Mouse (Mus musculus): ENCODE data around the gene Hexdc.
A peak's percentile ranks its signal among the peaks of the same experiment; 100 is the strongest.

The Hexdc gene

DNA sequence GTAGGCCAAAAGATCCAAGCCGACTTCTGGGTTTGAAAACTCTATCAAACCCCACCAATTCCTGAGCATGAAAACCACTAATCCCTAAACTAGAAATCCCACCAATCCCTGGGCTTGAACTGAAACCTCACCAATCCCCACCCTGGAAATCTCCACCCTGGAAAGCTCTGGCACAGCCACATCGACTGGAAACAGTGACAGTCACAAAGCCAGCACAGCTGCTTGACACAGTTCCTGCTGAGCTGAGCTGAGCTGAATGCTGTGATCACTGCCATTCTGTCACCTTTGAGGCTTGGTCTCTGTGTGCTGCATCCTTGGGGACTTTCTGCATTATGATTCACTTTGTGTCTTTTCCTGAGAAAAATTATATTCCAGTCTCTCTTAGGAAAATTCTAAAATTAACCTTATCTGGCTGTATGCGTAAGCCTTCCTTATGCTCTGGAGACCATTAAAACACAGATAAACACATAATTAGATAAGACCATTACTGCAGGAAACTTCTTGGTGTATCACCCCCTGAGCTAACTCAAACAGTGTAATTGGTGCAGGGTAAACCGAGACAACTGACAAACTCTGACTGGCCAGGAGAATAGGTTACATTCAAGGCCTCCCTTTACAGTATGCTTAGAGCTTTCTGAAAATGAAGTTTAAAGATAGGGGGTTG is 27.5 kb downstream of the Hexdc start:
- Histone ChIP-seq H3K27me3 (ENCODE audit: insufficient read depth, low read length) (0 out of 2 replicates have a peak, but pooled peaks cover 2% of the 10 kb centered on the region), H3K4me1 (replicated peaks; ENCODE audit: low read depth, low read length) (peaks cover 33% of the 10 kb centered on the region), H3K9me3 (ENCODE audit: low read length) (no peaks in the 10 kb centered on the region), H3K4me3 (replicated peaks; ENCODE audit: low read length) (no peak overlapping the region), H3K36me3 (ENCODE audit: insufficient read depth, low read length) (peaks cover 12% of the 10 kb centered on the region)
- TF ChIP-seq POU5F1 (IDR thresholded peaks at IDR 0.05; ENCODE audit: borderline replicate concordance, low read length) (no peak), CTCF (conservative IDR thresholded peaks at IDR 0.05; ENCODE audit: low read length) (no peak), NANOG (IDR thresholded peaks at IDR 0.05; ENCODE audit: borderline replicate concordance, low read length) (no peak)

DNA sequence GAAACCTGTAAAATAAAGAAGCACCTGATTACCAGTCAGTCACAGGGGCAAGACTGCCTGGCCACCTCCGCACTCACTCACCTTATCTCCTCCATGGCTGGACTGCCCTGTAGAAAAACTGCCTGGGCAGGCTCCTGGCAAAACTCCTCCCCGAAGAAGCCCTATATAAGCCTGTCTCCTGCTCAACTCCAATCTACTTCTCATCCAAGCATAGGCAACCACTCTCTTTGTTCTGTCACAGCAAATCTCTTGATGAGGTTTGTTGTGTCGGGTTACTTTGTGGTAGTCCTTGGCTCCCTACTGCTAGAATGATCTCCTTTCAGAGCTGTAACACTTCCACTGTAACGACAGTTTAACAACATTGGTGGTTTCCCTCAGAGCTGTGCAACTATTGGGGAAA is 28.5 kb downstream of the Hexdc start:
- Histone ChIP-seq H3K4me3 (replicated peaks; ENCODE audit: low read length) (no peak overlapping the region), H3K9me3 (ENCODE audit: low read length) (no peaks in the 10 kb centered on the region), H3K4me1 (replicated peaks; ENCODE audit: low read depth, low read length) (peaks cover 35% of the 10 kb centered on the region), H3K36me3 (ENCODE audit: insufficient read depth, low read length) (0 out of 2 replicates have a peak, but pooled peaks cover 2% of the 10 kb centered on the region), H3K27me3 (ENCODE audit: insufficient read depth, low read length) (0 out of 2 replicates have a peak, but pooled peaks cover 2% of the 10 kb centered on the region)
- no peak for TF ChIP-seq POU5F1 (IDR thresholded peaks at IDR 0.05; ENCODE audit: borderline replicate concordance, low read length)
- no peak for TF ChIP-seq NANOG (IDR thresholded peaks at IDR 0.05; ENCODE audit: borderline replicate concordance, low read length)

DNA sequence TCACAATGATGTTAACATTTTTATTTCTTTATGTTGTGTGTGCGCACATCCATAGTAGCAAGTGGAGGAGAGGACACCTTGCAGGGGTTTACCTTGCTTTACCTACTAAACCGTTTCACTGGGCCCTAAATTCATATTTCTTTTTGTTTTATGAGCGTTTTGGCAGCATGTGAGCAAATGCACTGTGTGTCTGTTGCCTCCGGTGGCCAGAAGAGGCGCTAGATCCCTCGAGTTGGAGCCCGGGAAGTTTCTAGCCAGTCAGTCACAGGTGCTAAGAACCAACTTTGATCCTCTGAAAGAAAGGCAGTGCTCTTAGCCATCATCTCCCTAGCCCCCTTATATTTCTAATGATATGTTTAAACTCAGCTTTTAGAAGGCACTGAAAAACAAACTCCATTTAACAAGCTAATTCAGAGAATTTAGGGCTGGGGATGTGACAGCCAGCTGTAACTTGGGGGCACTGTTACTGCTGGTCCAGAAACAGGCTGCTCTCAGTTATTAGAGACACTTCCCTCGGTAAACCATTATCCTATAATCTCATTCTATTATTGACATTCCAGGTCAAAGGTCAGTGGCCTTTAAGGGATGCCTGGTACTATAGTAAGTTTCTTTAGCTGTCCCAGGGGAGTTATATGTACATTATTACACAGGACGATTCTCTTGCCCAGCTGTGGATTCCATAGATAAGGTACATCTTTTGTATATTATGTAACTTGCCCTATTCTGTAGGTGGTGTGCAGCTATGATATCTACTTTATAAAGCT is 31.4 kb downstream of the Hexdc start:
- Histone ChIP-seq H3K9me3 (ENCODE audit: low read length) (no peaks in the 10 kb centered on the region), H3K4me1 (replicated peaks; ENCODE audit: low read depth, low read length) (peaks cover 18% of the 10 kb centered on the region), H3K36me3 (ENCODE audit: insufficient read depth, low read length) (peaks cover 17% of the 10 kb centered on the region), H3K27me3 (ENCODE audit: insufficient read depth, low read length) (0 out of 2 replicates have a peak, but pooled peaks cover 2% of the 10 kb centered on the region), H3K4me3 (replicated peaks; ENCODE audit: low read length) (peak overlapping the region; percentile 88)
- no peak for TF ChIP-seq POU5F1 (IDR thresholded peaks at IDR 0.05; ENCODE audit: borderline replicate concordance, low read length)
- peak; percentile 81 for TF ChIP-seq CTCF (conservative IDR thresholded peaks at IDR 0.05; ENCODE audit: low read length)

DNA sequence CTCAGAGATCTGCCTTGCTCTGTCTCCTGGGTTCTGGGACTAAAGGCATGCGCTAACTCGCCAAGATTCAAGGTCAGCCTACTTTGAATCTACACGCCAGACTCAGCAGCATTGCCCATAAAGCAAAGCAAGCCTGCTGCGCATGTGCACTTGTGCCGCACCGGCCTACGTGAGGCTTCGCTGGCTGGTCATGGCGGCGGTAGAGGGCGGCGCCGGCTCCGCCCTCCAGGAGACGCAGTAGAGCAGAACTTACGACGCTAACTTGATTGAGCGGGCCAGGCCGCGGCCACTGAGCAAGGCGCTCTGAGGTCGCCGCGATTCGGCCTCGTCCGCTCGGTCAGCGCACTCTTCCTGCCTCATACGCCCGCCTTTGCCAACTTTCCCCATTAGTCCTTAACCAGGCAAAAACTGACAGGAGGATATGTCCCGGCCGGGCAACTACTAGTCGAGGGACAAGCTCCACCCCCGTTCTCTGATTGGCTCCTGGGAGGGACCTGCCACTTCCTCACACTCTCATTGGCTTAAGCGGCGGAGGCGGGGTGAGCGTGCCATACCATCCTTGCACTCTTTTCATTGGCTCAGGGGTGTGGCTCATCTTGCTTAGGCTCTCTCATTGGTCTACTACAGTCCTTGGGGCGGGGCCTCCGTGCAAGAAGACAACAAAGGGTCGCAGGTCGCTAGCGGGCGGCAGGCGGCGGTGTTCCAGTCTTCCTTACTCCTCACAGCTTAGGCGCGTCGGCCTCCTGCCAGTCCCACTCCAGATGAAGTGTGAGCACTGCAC is 32.5 kb downstream of the Hexdc start, which contains the start of gene Narf:
Narf (plus strand) TSS at position 690 of the 781 bp plus-strand sequence.
- H3K4me3 ChIP-seq (replicated peaks; ENCODE audit: low read length), result peak within 1 kb of the TSS; percentile 88
- H3K36me3 ChIP-seq (ENCODE audit: insufficient read depth, low read length), result peaks cover 24% of the 10 kb centered on the region
- 0 out of 2 replicates have a peak, but pooled peaks cover 2% of the 10 kb centered on the region for H3K27me3 ChIP-seq (ENCODE audit: insufficient read depth, low read length)
- H3K4me1 ChIP-seq (replicated peaks; ENCODE audit: low read depth, low read length), result peaks cover 18% of the 10 kb centered on the region
- H3K9me3 ChIP-seq (ENCODE audit: low read length), result no peaks in the 10 kb centered on the region
- TF ChIP-seq POU5F1 (IDR thresholded peaks at IDR 0.05; ENCODE audit: borderline replicate concordance, low read length) (no peak), CTCF (conservative IDR thresholded peaks at IDR 0.05; ENCODE audit: low read length) (peak; percentile 31)

DNA sequence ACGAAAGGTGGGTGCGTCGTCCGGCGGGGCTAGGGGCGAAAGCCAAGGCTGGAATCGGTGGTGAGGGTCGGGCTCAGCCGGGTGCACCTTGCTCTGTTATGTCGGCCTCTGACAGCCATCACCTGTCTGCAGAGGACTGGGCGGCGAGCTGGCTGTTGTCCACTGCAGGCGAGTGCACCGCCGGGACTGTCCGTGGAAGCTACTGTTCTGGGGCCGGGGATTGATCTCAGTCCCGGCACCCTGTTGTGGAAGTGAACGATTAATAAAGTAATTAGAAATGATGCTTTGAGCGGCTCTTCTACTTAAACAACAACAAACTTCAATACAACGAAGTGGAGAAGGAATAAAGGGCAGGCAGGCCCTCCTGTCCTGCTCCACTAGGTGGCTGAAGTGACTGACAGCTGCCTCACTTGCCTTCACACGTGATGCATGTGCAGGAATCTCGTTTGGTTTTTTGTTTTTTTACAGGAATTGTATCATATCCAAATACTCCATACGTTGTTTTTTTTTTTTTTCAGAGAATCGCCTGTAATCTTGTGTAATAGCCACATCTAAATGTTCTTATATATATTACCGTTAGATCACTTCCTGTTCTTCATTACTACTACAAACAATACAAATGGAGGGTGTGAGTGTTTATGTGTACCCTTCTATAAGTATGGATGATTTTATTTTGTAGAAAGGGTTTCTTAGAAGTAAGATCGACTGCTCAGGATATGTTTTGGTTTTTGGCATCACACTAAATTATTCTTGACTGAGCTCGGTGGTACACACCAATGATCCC is 33.3 kb downstream of the Hexdc start:
- Histone ChIP-seq H3K4me3 (replicated peaks; ENCODE audit: low read length) (peak overlapping the region; percentile 88), H3K36me3 (ENCODE audit: insufficient read depth, low read length) (peaks cover 32% of the 10 kb centered on the region), H3K27me3 (ENCODE audit: insufficient read depth, low read length) (0 out of 2 replicates have a peak, but pooled peaks cover 2% of the 10 kb centered on the region), H3K4me1 (replicated peaks; ENCODE audit: low read depth, low read length) (peaks cover 18% of the 10 kb centered on the region), H3K9me3 (ENCODE audit: low read length) (no peaks in the 10 kb centered on the region)
- no peak for TF ChIP-seq NANOG (IDR thresholded peaks at IDR 0.05; ENCODE audit: borderline replicate concordance, low read length)
- no peak for TF ChIP-seq POU5F1 (IDR thresholded peaks at IDR 0.05; ENCODE audit: borderline replicate concordance, low read length)
- 0 out of 2 replicates have a peak, but pooled peaks have one; percentile 2 for TF ChIP-seq CTCF (conservative IDR thresholded peaks at IDR 0.05; ENCODE audit: low read length)

DNA sequence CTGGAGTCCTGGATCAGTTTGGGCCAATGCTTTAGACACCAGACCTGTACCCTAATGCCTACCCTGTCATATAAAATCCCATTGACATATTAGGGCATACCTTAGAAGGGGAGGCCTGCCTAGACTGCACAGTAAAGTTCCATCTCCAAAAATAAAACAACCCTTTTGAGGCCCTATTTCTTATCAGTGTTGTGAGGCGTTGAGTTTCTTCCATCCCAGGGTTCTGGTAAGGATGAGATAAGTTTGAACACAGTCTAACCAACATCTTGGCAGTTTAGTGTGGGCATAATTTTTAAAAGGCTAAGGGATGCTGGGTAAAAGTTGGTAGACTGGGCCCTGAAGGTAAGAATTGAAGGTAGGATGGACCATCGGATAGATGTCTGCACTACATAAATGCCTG is 35.4 kb downstream of the Hexdc start:
- H3K27me3 ChIP-seq (ENCODE audit: insufficient read depth, low read length), result no peaks in the 10 kb centered on the region
- peaks cover 16% of the 10 kb centered on the region for H3K4me1 ChIP-seq (replicated peaks; ENCODE audit: low read depth, low read length)
- H3K36me3 ChIP-seq (ENCODE audit: insufficient read depth, low read length), result peaks cover 46% of the 10 kb centered on the region
- TF ChIP-seq POU5F1 (IDR thresholded peaks at IDR 0.05; ENCODE audit: borderline replicate concordance, low read length), result no peak
- TF ChIP-seq NANOG (IDR thresholded peaks at IDR 0.05; ENCODE audit: borderline replicate concordance, low read length), result no peak
- no peak for TF ChIP-seq CTCF (conservative IDR thresholded peaks at IDR 0.05; ENCODE audit: low read length)
- H3K9me3 ChIP-seq (ENCODE audit: low read length), result no peaks in the 10 kb centered on the region
- H3K4me3 ChIP-seq (replicated peaks; ENCODE audit: low read length), result no peak overlapping the region

DNA sequence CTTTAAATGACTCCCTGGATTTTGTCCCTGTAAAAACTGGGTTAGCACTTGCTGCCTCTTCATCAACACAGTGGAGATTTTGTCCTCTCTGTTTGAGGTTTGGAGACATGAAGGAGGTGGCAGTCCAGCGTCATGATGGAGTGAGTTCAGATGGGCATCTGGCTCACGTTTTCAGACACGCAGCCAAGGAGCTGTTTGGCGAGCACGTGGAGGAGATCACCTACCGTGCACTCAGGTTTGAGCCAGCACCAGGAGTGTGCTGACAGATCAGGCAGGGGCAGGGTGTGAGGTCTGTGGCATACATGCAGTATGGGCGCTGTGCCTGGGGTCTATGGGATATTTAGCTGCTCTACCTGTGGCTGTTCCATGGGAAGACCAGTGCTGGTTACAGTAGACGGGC is 46.0 kb downstream of the Hexdc start:
- Histone ChIP-seq H3K4me1 (replicated peaks; ENCODE audit: low read depth, low read length) (peaks cover 28% of the 10 kb centered on the region), H3K9me3 (ENCODE audit: low read length) (no peaks in the 10 kb centered on the region), H3K36me3 (ENCODE audit: insufficient read depth, low read length) (peaks cover 87% of the 10 kb centered on the region), H3K27me3 (ENCODE audit: insufficient read depth, low read length) (no peaks in the 10 kb centered on the region), H3K4me3 (replicated peaks; ENCODE audit: low read length) (no peak overlapping the region)
- no peak for TF ChIP-seq POU5F1 (IDR thresholded peaks at IDR 0.05; ENCODE audit: borderline replicate concordance, low read length)
- no peak for TF ChIP-seq CTCF (conservative IDR thresholded peaks at IDR 0.05; ENCODE audit: low read length)
- TF ChIP-seq NANOG (IDR thresholded peaks at IDR 0.05; ENCODE audit: borderline replicate concordance, low read length), result no peak
